Mouse (Mus musculus) induced T-regulatory cell, adult 2 months (primary cell): Measurements from ENCODE around the gene Naa50.

ENCODE experiments used
- DNase-seq: peaks from one replicate; pipeline ENCODE4 v3.0.0-alpha.2; 2012; ENCODE audit warnings: low read depth

Naa50 gene

DNA sequence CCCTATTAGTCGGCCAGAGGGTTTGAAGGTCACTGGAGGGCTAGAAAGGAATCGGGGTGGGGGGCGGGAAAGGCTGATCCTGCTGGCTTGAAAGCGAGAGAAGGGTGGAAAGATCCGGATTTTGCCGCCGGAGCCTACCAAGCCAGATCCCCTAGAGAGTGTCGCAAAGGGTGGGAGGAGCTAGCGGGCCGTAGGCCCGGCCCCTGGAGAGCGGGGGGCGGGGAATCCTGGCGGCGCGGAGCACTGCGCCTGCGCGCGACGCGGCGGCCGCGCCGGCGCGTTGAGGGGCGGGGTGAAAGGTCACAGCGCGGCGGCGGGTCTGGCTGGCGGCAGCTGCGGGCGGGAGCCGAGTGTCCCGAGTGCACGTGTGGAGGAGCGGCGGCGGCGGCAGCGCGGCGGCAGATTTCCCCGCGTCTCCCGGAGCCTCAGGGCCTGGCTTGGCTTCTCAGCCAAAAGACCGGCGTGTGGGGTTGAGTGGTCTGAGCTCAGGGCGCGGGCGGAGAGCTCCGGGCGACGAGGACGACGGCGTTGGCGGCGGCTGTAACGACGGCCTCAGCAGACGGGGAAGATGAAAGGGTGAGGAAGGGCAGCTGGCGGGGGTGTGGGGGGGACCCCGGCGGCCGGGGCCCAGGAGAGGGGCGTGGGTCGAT, at the start of gene Naa50, which contains the start of gene Atp6v1a:
Gene Naa50 (plus strand): TSS at position 295 of the 650 bp plus-strand sequence.
Gene Atp6v1a (minus strand): TSS at position 170 of the 650 bp plus-strand sequence.
- DNase-seq: peak; percentile 95

DNA sequence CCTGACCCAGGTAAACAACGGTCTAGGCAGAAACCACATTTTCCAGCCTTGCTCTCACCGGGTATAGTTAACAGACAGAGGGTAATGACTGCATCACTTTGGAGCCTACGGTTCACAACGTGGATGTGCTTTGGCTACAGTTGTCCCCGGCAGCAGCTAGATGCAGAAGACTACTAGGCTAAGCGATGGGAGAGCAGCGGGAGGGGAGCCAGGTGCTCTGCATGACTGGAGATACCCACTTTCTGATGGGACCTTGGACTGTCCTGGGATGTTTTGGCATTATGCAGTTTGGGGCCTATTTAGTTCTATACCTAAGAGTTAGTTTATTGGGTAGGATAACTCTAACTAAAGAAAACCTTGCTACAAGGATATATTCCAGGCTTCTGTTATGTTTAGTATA, 40.3 kb upstream of the Naa50 start:
- no peak for DNase-seq

DNA sequence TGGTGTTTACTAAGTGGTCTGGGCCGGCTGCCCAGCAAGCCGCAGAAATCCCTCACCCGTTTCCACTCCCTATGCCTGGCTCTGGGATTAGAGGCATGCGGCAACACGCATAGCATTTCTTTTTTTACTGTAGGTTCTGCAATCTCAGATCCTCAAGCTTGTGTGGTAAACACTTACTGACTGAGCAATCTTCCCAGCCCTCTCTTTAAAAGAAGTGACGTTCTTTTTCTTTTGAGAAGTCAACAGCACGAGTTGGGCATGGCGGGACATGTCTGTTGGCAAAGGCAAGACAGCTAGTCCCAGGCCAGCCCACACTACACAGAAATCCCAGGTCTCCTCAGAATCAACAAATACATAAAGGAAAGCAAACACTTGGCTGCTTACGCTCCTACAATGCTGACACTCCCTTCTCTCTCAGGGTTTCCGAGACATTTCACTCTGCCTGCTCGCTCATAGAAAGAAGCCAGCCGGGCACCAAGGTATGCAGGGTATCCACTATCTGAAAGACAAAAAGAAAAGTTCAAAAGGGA, 38.4 kb upstream of the Naa50 start:
- DNase-seq: no peak

DNA sequence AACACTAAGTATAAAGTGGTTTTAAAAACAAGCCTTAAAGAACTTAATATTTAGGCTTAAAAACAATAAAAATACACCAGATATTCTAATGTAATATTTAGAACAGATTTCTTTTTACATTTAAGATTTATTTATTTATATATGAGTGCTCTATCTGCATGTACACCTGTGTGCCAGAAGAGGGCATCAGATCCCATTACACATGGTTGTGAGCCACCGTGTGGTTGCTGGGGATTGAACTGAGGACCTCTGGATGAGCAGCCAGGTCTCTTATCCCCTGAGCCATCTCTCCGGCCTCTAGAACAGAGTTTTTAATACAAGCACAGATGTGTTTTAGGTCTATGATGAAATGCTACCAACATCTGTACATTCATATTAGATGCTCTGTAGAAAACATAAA, 36.7 kb upstream of the Naa50 start:
- DNase-seq: peak; percentile 8

DNA sequence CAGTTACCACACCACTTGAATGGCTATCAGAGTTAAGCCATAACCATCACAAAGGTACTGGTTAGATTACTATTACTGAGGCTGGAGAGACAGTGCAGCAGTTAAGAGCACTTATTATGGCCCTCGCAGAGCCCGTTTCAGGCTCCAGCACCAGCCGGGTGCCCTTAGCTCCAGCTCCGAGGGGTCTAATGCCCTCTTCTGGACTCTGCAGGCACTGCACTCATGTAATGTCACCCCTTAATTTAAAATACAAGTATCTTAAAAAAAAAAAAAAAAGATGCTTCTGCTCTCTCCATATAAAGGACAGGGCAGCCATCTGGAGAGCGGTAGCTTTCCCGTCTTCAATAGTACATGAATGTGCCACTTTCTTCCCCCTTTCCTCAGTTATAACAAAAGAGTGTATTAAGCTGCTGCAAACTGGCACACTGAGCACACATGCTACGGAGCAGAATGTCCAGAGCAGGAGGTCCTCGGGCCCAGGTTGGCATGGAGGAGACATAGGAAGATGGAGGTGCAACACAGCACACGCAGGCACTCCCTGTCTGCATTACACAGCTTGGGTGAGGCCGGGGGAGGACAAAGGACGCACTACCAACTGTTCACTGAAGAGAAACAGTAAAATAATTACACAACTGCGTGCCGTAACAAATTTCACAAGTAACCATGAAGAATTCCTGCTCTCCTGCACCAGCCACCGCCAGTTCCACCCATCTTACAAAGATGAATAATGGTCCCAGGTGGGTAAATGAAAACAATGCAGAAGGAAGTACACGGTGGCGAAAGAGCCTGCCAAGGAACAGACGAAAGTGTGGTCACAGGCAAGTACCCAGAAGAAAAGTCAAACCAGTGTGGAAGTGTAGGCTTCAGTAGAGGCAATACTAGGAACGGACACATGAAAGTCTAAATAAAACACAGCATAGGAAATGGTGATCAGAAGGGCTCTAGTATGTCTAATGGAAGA, 35.5 kb upstream of the Naa50 start:
- peak; percentile 18 for DNase-seq

DNA sequence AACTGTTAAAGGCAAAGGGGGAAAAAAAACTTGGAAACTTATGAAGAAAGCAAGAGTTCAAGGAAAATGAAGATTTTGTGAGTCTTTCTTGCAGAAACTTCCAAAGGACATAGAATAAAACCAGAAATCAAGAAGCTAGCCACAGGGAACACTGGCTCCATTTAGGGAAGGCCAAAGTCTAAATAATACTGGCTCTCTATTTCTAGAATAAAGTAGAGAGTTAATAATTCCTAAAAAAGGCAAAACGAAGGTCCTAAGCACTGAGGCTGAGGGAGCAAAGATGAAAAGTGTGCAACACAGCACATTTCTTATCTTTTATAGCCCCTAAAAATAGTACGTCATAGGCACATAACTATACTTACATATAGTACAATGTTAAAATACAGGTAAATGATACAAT, 34.4 kb upstream of the Naa50 start:
- no peak for DNase-seq

DNA sequence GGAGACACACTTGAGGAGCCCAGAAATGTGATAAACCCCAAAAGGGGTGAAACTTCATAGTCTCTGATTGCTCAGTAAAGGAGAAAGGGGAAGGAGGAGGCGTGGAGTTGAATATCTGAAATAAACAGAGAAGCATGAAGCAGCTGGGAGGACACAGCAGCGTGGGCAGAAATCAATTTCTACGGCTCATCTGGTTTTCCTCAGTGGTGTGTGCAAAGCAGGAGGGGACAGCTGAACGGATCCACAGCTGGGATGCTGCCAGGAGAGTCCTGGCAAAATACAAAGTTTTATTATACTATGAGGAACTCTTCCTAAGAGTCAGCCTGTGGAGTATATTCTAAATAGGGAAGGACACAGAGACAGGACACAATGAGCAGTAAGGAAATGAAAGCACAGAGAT, 30.6 kb upstream of the Naa50 start:
- no peak for DNase-seq

DNA sequence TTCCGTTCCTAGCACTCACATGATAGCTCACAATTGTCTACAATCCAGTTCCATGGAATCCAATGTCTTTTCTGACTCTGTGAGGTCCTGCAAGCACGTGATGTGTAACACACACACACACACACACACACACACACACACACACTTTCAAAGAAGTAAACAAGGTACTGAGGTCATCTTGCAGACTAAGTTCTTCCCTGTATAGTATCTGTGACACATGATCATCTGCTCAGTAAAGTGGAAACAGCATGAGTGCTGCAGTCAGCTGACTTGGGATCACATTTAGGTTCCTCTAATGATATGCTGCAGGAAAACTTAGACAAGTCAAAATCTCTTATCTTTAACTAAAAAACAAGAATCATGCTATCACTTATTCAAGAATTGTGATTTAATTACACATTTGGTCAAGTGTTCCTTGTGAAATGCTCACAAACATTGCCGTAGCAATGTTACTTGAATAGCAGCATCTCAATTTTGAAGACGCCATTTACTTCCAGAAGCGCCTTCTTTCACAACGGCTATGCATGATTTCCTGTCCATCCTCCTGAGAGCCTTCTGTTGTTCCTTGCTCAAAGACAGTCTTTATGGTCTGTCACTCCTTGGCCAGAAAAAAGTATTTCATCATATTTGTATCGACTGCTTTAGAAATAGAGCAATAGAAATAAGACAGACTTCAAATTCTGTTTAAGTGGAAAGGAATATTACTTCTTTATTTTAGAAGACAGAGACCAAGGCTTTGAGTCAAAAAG, 19.7 kb upstream of the Naa50 start:
- DNase-seq: no peak

DNA sequence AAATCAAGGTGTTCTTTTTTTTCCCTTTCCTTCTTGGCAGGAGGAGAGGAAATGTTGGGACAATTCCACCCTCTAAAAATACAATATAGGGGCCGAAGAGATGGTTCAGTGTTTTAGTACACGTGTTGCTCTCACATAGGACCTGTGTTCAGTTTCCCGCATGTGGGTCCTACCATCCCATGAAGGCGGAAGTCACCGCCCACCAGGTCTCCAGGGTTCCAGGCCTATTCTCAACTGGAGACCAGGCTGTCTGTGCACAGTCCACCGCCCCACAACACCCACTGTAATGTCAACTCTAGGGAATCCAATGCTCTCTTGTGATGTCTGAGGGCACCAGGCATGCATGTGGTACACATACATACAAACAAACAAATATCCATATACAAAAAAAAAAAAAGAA, 17.5 kb upstream of the Naa50 start:
- DNase-seq: no peak

DNA sequence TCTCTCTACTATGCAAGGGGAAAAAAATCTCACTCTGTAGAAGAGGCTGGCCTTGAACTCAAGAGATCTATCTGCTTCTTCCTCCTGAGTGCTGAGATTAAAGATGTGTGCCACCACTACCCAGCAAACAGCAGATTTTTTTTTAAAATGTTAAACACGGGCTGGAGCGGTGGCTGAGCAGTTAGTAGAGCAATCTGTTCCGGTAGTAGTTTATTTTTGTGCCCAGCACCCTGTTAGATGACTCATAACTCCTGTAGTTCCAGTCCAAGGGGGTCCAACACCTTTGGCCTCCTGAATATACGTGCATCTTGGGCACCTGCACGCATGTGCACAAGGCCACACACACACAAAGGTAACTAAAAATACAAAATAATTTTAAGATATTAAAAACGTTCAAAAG, 17.1 kb upstream of the Naa50 start:
- no peak for DNase-seq

DNA sequence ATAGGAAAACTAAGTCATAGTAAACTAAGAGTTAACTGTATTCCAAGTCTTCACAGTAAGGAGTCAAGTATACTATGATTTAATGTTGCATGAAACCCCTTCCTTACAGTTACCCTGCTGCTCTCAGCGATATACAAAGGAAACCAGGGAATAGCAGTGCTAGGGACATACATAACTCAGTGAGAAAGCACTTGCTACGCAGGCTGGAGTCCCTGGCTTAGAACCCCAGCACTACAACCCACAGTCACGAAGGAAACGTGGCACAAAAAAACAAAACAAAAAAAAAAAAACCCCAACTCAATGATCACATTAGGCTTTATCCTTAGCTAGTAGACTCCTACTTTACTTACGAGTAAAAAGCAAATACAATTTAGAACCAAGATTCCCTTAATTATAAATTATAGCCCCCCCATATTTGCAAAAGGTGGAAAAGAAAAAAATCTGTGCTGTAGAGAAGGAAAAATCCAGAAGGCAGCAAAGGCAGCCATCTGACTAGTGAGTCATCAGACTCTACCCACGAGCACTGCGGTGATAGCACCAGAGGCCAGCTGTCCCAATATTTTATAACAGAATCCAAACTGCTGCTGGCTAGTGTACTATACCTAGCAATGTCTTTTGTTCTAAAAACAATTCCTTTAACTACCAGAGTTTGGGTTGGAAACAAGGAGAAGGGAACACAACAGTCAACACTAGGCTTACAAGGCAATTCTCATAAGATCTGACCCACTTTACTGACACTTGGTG, 16.5 kb upstream of the Naa50 start:
- no peak for DNase-seq

DNA sequence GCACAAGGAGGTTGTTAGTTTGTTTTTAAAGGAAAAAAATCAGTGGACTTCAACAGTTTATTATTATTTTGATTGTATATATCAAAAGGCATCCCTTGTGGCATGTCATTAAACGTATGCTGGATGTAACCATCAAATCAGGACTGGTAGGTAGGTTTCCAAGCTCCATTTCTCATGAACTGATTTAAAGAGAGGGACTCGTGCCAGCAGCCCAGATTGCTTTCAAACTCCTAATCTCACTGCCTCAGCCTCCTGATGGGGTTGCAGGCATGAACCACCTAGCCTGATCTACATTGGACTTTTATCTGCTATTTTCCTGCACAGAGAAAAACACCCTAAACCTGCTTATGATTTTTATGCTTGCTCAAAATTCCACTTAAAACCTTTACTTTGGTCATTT, 15.8 kb upstream of the Naa50 start:
- no peak for DNase-seq

DNA sequence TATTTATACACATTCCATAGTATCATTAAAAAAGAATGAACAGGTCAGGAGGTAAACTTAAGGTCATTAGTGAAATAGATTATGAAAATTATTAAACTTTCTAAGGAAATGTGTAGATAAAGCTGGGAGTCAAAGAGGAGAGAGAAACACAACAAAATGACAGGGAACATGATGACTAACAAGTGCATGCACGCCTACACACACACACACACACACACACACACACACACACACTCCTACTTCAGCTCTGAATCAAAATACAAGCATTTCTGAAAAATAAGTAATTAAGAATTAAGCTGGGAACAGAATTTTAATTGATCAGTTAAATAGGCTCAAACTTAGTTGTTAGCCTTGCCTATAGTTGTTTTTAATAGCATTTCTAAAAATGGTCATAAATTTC, 14.9 kb upstream of the Naa50 start:
- no peak for DNase-seq

DNA sequence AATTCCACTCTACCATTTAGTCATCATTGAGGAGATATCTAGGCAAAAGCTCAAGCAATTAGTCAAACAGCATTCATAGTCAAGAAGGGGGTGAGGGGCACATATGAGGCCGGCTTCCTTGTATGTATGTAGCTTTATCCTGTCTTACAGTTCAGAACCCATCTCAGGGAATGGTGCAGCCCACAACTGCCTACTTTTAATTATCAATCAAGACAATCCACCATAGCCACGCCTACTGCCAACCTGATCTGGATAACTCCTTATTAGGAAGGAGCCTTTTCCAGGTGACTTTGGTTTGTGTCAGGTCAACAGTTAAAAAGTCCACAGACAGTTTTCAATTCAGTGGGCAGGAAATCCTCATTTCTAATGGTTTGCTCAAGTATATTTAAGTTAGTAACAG, 14.2 kb upstream of the Naa50 start:
- no peak for DNase-seq

DNA sequence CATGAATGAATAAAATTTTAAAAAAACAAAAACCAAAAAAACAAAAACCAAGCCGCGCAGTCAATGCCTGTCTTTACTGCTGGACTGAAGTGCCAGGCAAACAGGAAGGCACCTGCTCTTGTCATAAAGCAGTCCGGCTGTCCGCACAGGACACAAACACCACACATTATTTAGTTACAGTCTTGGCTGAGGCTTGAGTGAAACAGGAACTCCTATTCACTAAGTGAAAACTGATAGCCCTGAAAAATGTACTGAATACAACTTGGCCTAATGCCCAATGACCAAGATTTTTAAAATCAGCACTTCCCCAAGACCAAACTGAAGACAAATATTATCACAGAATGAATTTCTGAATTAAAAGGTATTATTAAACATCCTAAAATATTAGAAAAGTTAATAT, 13.2 kb upstream of the Naa50 start:
- no peak for DNase-seq

DNA sequence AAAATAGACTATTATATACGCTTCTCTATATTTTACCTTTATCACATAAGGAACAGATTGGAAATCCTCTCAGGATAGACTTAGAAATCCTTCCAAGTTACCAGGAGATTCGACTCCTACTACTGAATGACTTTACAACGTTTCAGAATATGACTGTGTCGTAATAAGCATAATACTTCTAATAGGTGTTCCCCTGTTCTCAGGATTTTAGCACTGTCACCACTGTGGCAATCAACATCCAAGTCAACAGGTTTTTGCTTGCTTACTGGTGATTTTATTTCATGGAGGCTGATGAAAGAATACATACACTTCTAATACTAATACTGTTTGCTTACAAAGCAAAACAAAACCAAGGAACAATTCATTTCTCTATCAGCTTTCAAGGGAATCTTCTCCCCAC, 7.3 kb upstream of the Naa50 start:
- no peak for DNase-seq

DNA sequence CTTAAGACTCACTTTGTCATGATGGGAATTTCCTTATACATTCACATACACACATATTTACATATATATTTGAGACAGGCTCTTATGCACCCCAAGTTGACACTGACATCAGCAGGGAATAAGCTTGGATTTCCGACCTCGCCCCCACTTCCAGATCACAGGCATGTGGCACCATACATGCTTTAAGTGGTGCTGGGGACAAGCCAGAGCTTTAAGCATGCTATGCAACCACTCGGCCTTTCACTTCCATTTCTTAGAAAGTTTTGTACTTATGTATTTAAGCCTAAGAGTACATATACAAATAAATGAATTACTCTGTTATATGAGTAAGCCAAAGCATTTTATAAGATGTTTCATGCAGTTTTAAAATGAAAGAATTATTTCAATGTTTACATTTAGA, 6.4 kb upstream of the Naa50 start:
- DNase-seq: no peak

DNA sequence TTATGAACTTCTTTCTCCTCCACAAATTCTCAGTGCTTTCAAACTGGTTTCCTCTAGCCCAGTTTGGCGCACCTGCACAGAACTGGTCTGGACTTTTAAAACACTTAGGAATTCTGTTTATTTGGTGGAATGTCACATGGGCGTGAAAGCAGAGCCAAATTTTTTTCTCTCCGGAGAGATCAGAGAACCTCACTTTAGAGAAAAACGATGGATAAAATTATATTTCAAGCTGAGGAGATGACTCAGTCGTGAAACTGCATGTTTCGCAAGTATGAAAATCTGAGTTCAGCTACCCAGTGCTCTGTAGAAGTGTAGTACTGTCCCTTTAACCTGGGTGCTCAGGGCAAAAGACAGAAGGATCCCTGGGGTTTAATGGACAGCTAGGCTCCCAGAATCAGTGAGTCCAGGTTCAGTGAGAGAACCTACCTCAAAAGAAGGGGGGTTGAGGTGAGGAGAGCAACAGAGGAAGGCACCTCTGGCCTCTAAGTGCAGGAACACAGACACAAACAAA, 3.1 kb upstream of the Naa50 start:
- DNase-seq: no peak

DNA sequence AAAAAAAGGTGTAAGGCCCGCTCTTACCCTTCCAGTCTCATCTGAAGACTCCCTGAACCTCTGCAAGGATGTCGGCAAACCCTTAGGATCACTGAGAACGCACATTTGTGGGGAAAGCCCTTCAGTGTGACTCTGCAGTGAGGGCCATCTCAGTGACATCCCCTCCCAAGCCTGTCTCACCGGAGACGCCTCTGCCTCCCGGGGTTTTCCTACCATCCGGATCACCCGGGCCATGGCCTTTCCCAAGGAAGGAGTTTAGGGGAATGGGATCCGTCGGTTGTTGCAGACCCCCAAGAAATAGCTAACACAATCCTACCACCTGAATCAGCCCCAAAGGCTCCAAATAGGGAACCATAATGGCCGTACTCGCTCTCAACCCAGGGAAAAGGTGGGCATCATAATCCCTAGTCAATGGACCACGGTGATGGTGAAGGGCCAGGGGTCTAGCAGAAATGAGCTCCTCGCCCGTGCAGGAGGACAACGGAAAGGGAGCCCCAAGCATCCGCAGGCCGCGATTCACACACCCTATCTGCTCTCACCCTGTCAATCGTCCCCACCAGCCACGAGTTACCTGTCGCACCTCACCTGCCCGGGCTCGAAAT, 1.2 kb upstream of the Naa50 start:
- DNase-seq: peak; percentile 46

DNA sequence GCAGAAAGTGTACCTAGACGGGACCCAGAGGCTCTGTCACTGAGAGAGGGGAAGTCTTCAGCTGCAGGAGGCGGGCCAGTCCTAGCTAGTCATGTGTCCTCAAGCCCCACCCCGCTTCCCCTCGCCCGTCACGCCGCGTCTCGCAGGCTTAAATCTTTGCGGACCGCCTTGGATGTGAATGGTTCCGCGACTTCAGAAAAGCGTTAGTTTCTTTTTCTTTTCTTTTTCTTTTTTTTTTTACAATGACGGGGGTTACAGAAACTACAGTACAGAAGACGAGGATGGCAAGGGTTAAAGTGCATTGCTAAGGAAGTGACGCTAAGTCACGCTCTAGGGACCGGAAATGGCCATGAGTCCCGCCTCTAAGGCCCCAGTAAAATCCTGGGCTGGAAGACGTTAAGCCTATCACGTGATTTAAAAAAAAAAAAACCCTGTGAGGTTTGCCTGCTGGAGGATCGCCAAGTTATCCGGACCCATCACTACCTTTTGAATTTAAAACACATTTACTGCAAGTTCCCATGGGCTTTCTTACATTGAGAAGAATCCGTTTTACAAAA, 573 bp upstream of the Naa50 start:
- DNase-seq: peak; percentile 97
